Mouse (Mus musculus): ENCODE measurements at regions not wholly inside any gene's neighbourhood (a gene's known extent, or its start where the extent isn't known, plus 50 kb on each side); places are given as distances from the start of the nearest gene placed in this dataset.
"Not testable (repeated sequence)": the region's sequence is repeated elsewhere in the genome, so short reads cannot be mapped to it uniquely, and the experiment has no call there.

GRCm38 (mm10) chr17:26335551-26335950 lies 79.1 kb upstream of the Neurl1b start:
- Histone ChIP-seq H3K9ac (no peak overlapping the region), H3K27ac (ENCODE audit: poor library complexity, severe bottlenecking) (no peak overlapping the region), H3K9me3 (replicated peaks) (no peaks in the 10 kb centered on the region), H3K4me1 (replicated peaks) (no peaks in the 10 kb centered on the region; the same call in 1 of the 2 replicates), H3K4me3 (no peak overlapping the region), H3K36me3 (no peaks in the 10 kb centered on the region), H3K4me2 (no peak overlapping the region), H3K27me3 (replicated peaks) (no peaks in the 10 kb centered on the region; the same call in 1 of the 2 replicates)
- ATAC-seq (ENCODE audit: insufficient number of reproducible peaks, low FRiP score) = no peak
- 63% methylated on average over 3 of the region's 3 CpGs for whole genome bisulfite sequencing

GRCm38 (mm10) chr17:26336011-26336410 lies 78.6 kb upstream of the Neurl1b start:
- no peaks in the 10 kb centered on the region for H3K9me3 ChIP-seq (replicated peaks)
- H3K36me3 ChIP-seq = no peaks in the 10 kb centered on the region
- ATAC-seq (ENCODE audit: insufficient number of reproducible peaks, low FRiP score) = no peak
- H3K9ac ChIP-seq = no peak overlapping the region
- no peak overlapping the region for H3K27ac ChIP-seq (ENCODE audit: poor library complexity, severe bottlenecking)
- H3K4me1 ChIP-seq (replicated peaks) = no peaks in the 10 kb centered on the region; the same call in 1 of the 2 replicates
- H3K27me3 ChIP-seq (replicated peaks) = no peaks in the 10 kb centered on the region; the same call in 1 of the 2 replicates
- H3K4me3 ChIP-seq = no peak overlapping the region
- H3K4me2 ChIP-seq = no peak overlapping the region
- 73% methylated on average over 1 of the region's 1 CpGs for WGBS

- Histone ChIP-seq H3K4me2 (no peak overlapping the region), H3K36me3 (no peaks in the 10 kb centered on the region), H3K4me3 (no peak overlapping the region), H3K27ac (ENCODE audit: poor library complexity, severe bottlenecking) (no peak overlapping the region), H3K4me1 (replicated peaks) (no peaks in the 10 kb centered on the region; the same call in 1 of the 2 replicates), H3K27me3 (replicated peaks) (no peaks in the 10 kb centered on the region; the same call in 1 of the 2 replicates), H3K9ac (no peak overlapping the region), H3K9me3 (replicated peaks) (no peaks in the 10 kb centered on the region)
- no peak for ATAC-seq (ENCODE audit: insufficient number of reproducible peaks, low FRiP score)
- WGBS = 78% methylated on average over 3 of the region's 3 CpGs
Measured at GRCm38 (mm10) chr17:26337106-26337505, 77.5 kb upstream of the Neurl1b start.

GRCm38 (mm10) chr17:26345436-26345835 lies 69.2 kb upstream of the Neurl1b start:
- not testable (repeated sequence) for H3K9ac ChIP-seq, H3K4me2 ChIP-seq

GRCm38 (mm10) chr17:26348116-26348515 lies 66.5 kb upstream of the Neurl1b start:
- H3K4me1 ChIP-seq (replicated peaks) = peaks cover 19% of the 10 kb centered on the region
- no peaks in the 10 kb centered on the region for H3K9me3 ChIP-seq (replicated peaks)
- H3K9ac ChIP-seq = no peak overlapping the region
- no peak overlapping the region for H3K27ac ChIP-seq (ENCODE audit: poor library complexity, severe bottlenecking)
- no peak for ATAC-seq (ENCODE audit: insufficient number of reproducible peaks, low FRiP score)
- WGBS = 88% methylated on average over 5 of the region's 5 CpGs
- H3K4me3 ChIP-seq = no peak overlapping the region
- H3K4me2 ChIP-seq = no peak overlapping the region
- H3K27me3 ChIP-seq (replicated peaks) = no peaks in the 10 kb centered on the region
- no peaks in the 10 kb centered on the region for H3K36me3 ChIP-seq

More at GRCm38 (mm10) chr17:26345436-26345835, 69.2 kb upstream of the Neurl1b start:
- H3K4me3 ChIP-seq; H3K9me3 ChIP-seq (replicated peaks); H3K27ac ChIP-seq (ENCODE audit: poor library complexity, severe bottlenecking); ATAC-seq (ENCODE audit: insufficient number of reproducible peaks, low FRiP score); H3K4me1 ChIP-seq (replicated peaks); H3K27me3 ChIP-seq (replicated peaks); H3K36me3 ChIP-seq: not testable (repeated sequence)
- WGBS = 87% methylated on average over 7 of the region's 7 CpGs

GRCm38 (mm10) chr17:26349741-26350140 lies 64.9 kb upstream of the Neurl1b start:
- Histone ChIP-seq H3K27me3 (replicated peaks) (no peaks in the 10 kb centered on the region), H3K36me3 (no peaks in the 10 kb centered on the region), H3K27ac (ENCODE audit: poor library complexity, severe bottlenecking) (no peak overlapping the region), H3K4me1 (replicated peaks) (peaks cover 25% of the 10 kb centered on the region), H3K9me3 (replicated peaks) (no peaks in the 10 kb centered on the region), H3K9ac (no peak overlapping the region), H3K4me2 (no peak overlapping the region), H3K4me3 (no peak overlapping the region)
- no peak for ATAC-seq (ENCODE audit: insufficient number of reproducible peaks, low FRiP score)
- WGBS = 64% methylated on average over 2 of the region's 2 CpGs

- Histone ChIP-seq H3K4me3 (no peak overlapping the region), H3K9ac (no peak overlapping the region), H3K36me3 (no peaks in the 10 kb centered on the region), H3K4me2 (no peak overlapping the region), H3K27ac (ENCODE audit: poor library complexity, severe bottlenecking) (no peak overlapping the region), H3K9me3 (replicated peaks) (no peaks in the 10 kb centered on the region), H3K27me3 (replicated peaks) (no peaks in the 10 kb centered on the region), H3K4me1 (replicated peaks) (peaks cover 29% of the 10 kb centered on the region)
- no peak for ATAC-seq (ENCODE audit: insufficient number of reproducible peaks, low FRiP score)
- 75% methylated on average over 5 of the region's 5 CpGs for WGBS
Measured at GRCm38 (mm10) chr17:26350216-26350615, 64.4 kb upstream of the Neurl1b start.

- ATAC-seq (ENCODE audit: insufficient number of reproducible peaks, low FRiP score) = no peak
- Histone ChIP-seq H3K4me2 (no peak overlapping the region), H3K9me3 (replicated peaks) (no peaks in the 10 kb centered on the region), H3K27me3 (replicated peaks) (no peaks in the 10 kb centered on the region), H3K9ac (no peak overlapping the region), H3K36me3 (no peaks in the 10 kb centered on the region), H3K27ac (ENCODE audit: poor library complexity, severe bottlenecking) (no peak overlapping the region), H3K4me1 (replicated peaks) (peaks cover 42% of the 10 kb centered on the region), H3K4me3 (no peak overlapping the region)
- WGBS = 73% methylated on average over 7 of the region's 7 CpGs
Measured at GRCm38 (mm10) chr17:26351991-26352390, 62.6 kb upstream of the Neurl1b start.

- Histone ChIP-seq H3K27me3 (replicated peaks) (no peaks in the 10 kb centered on the region), H3K4me1 (replicated peaks) (peaks cover 41% of the 10 kb centered on the region), H3K4me2 (no peak overlapping the region), H3K27ac (ENCODE audit: poor library complexity, severe bottlenecking) (no peak overlapping the region), H3K4me3 (no peak overlapping the region), H3K36me3 (no peaks in the 10 kb centered on the region), H3K9me3 (replicated peaks) (no peaks in the 10 kb centered on the region), H3K9ac (no peak overlapping the region)
- 55% methylated on average over 4 of the region's 4 CpGs for WGBS
- ATAC-seq (ENCODE audit: insufficient number of reproducible peaks, low FRiP score) = no peak
Measured at GRCm38 (mm10) chr17:26352712-26353111, 61.9 kb upstream of the Neurl1b start.

GRCm38 (mm10) chr17:26354431-26354830 lies 60.2 kb upstream of the Neurl1b start:
- H3K9me3 ChIP-seq (replicated peaks) = no peaks in the 10 kb centered on the region
- no peak for ATAC-seq (ENCODE audit: insufficient number of reproducible peaks, low FRiP score)
- H3K4me3 ChIP-seq = no peak overlapping the region
- H3K27ac ChIP-seq (ENCODE audit: poor library complexity, severe bottlenecking) = no peak overlapping the region
- no peak overlapping the region for H3K4me2 ChIP-seq
- 55% methylated on average over 3 of the region's 3 CpGs for WGBS
- no peaks in the 10 kb centered on the region for H3K27me3 ChIP-seq (replicated peaks)
- H3K9ac ChIP-seq = no peak overlapping the region
- no peaks in the 10 kb centered on the region for H3K36me3 ChIP-seq
- H3K4me1 ChIP-seq (replicated peaks) = peaks cover 48% of the 10 kb centered on the region

- no peaks in the 10 kb centered on the region for H3K27me3 ChIP-seq (replicated peaks)
Measured at GRCm38 (mm10) chr17:26355301-26355700, 59.3 kb upstream of the Neurl1b start.

GRCm38 (mm10) chr17:26356906-26357305 lies 57.7 kb upstream of the Neurl1b start:
- ATAC-seq (ENCODE audit: insufficient number of reproducible peaks, low FRiP score) = no peak
- H3K9me3 ChIP-seq (replicated peaks) = no peaks in the 10 kb centered on the region
- 73% methylated on average over 5 of the region's 5 CpGs for WGBS
- H3K27me3 ChIP-seq (replicated peaks) = no peaks in the 10 kb centered on the region
- no peak overlapping the region for H3K4me2 ChIP-seq
- H3K4me1 ChIP-seq (replicated peaks) = peaks cover 71% of the 10 kb centered on the region
- H3K4me3 ChIP-seq = no peak overlapping the region
- H3K9ac ChIP-seq = no peak overlapping the region
- no peaks in the 10 kb centered on the region for H3K36me3 ChIP-seq
- no peak overlapping the region for H3K27ac ChIP-seq (ENCODE audit: poor library complexity, severe bottlenecking)

More at GRCm38 (mm10) chr17:26355301-26355700, 59.3 kb upstream of the Neurl1b start:
- 0 out of 2 replicates have a peak, but pooled peaks have one; percentile 29 for ATAC-seq (ENCODE audit: insufficient number of reproducible peaks, low FRiP score)
- H3K9me3 ChIP-seq (replicated peaks) = no peaks in the 10 kb centered on the region
- no peak overlapping the region for H3K4me3 ChIP-seq
- H3K27ac ChIP-seq (ENCODE audit: poor library complexity, severe bottlenecking) = peak overlapping the region; percentile 53; the same call in 1 of the 2 replicates
- no peak overlapping the region for H3K4me2 ChIP-seq
- H3K36me3 ChIP-seq = no peaks in the 10 kb centered on the region
- no peak overlapping the region for H3K9ac ChIP-seq
- WGBS = 73% methylated on average over 3 of the region's 3 CpGs
- peaks cover 57% of the 10 kb centered on the region for H3K4me1 ChIP-seq (replicated peaks)

Measured in heart, embryonic 12.5 days (tissue).